ENCODE assay signal across 8 mouse cellular contexts in genomic region chr2:91194624-91195332, GRCm38 (mm10). TPM values are rescaled to one million over a fixed set of nuclear protein-coding genes. Genes with fewer than 3 reads are reported as not detected.
DNase-seq lines count a peak whose midpoint lies in the region; ATAC-seq and TF ChIP-seq lines count a peak whose summit lies in the region.

No protein-coding gene starts in this region.

- in situ Hi-C loops in ES-E14 (cut with MboI; ENCODE audit: low sequenced_read_pairs in 2 of 2, unreplicated experiment in 2 of 2) = no loop called here

- H3K4me1 ChIP-seq in ES-E14 (ENCODE audit: control insufficient read depth in 2 of 2, insufficient read depth in 2 of 2, low read length in 2 of 2, poor library complexity in 1 of 2) = peaks cover 0 to 1% of the 10 kb centered on the region in 2 experiments; a peak in 1 of 4 replicates
- H3K4me1 ChIP-seq in embryonic fibroblast, embryonic 13.5 days (ENCODE audit: control insufficient read depth, insufficient read depth, low read length) = no peaks in the 10 kb centered on the region
- H3K4me1 ChIP-seq in heart, embryonic 14.5 days (ENCODE audit: control insufficient read depth in 2 of 2, insufficient read depth in 2 of 2, low read length in 2 of 2) = peaks cover 4 to 6% of the 10 kb centered on the region in 2 experiments; a peak in 3 of 4 replicates
- peaks cover 2% of the 10 kb centered on the region; the same call in 1 of the 2 replicates for H3K4me1 ChIP-seq in kidney, postnatal 0 days (replicated peaks; ENCODE audit: insufficient read depth, low read length)

- no peak overlapping the region for H3K27ac ChIP-seq in ES-E14 (ENCODE audit: insufficient read depth, low read depth, low read length, poor library complexity, severe bottlenecking)
- H3K27ac ChIP-seq in embryonic fibroblast, embryonic 13.5 days (ENCODE audit: insufficient read depth, low read length) = no peak overlapping the region
- peak overlapping the region in 1 of 2 experiments; percentile 63; a peak in 2 of 4 replicates for H3K27ac ChIP-seq in heart, embryonic 14.5 days (replicated peaks in 1 of 2; ENCODE audit: control insufficient read depth in 1 of 2, insufficient read depth in 1 of 2, low read depth in 2 of 2, low read length in 2 of 2)
- H3K27ac ChIP-seq in kidney, postnatal 0 days = peak overlapping the region; percentile 65

- peak; percentile 28; the same call in 1 of the 2 replicates for TF ChIP-seq POLR2A in embryonic fibroblast, embryonic 13.5 days (IDR thresholded peaks at IDR 0.05; ENCODE audit: low read depth, low read length)

- peak; percentile 29 for DNase-seq in ES-E14 (ENCODE audit: low read depth, low spot score)
- DNase-seq in adrenal gland, postnatal 36 days = peak; percentile 87 to 90
- peak; percentile 85 for DNase-seq in kidney, postnatal 0 days (ENCODE audit: low spot score)
- peak; percentile 90 to 95 for DNase-seq in lung, postnatal 4 days
- DNase-seq in skeletal muscle tissue, adult 2 months (ENCODE audit: low read depth, low spot score) = peak; percentile 84
- no peak for DNase-seq in left cerebral cortex, adult 18-20 months (ENCODE audit: low spot score in 2 of 2)

- H3K36me3 ChIP-seq in ES-E14 (ENCODE audit: control insufficient read depth, insufficient read depth, low read length, poor library complexity, severe bottlenecking) = no peaks in the 10 kb centered on the region
- no peaks in the 10 kb centered on the region for H3K36me3 ChIP-seq in heart, embryonic 14.5 days (ENCODE audit: control insufficient read depth, insufficient read depth, low read length)
- no peaks in the 10 kb centered on the region for H3K36me3 ChIP-seq in kidney, postnatal 0 days (ENCODE audit: insufficient read depth, low read length)

- peak overlapping the region; percentile 54 for H3K9ac ChIP-seq in ES-E14 (ENCODE audit: insufficient read depth, low read depth, low read length, poor library complexity, severe bottlenecking)
- H3K9ac ChIP-seq in heart, embryonic 14.5 days (ENCODE audit: low read length) = peak overlapping the region; percentile 71
- peak overlapping the region; percentile 54 for H3K9ac ChIP-seq in kidney, postnatal 0 days (ENCODE audit: low read depth, low read length)

- ATAC-seq in heart, embryonic 14.5 days (ENCODE audit: insufficient number of reproducible peaks, insufficient read depth, low FRiP score, low read depth) = peak; percentile 77
- ATAC-seq in kidney, postnatal 0 days (replicated peaks; ENCODE audit: low FRiP score, low read depth) = peak; percentile 89

- TF ChIP-seq CTCF in embryonic fibroblast, embryonic 13.5 days (IDR thresholded peaks at IDR 0.05; ENCODE audit: borderline replicate concordance, insufficient read depth, low read length) = peak; percentile 59
- TF ChIP-seq CTCF in kidney, postnatal 0 days (IDR thresholded peaks at IDR 0.05; ENCODE audit: low read depth) = peak; percentile 89

- H3K4me3 ChIP-seq in ES-E14 (ENCODE audit: insufficient read depth in 1 of 2, low read depth in 1 of 2, low read length in 2 of 2, poor library complexity in 1 of 2, severe bottlenecking in 1 of 2) = peak overlapping the region; percentile 54 to 57
- peak overlapping the region; percentile 2; the same call in 1 of the 2 replicates for H3K4me3 ChIP-seq in embryonic fibroblast, embryonic 13.5 days (ENCODE audit: insufficient read depth, low read length)
- peak overlapping the region; percentile 36 to 40 for H3K4me3 ChIP-seq in heart, embryonic 14.5 days (ENCODE audit: control insufficient read depth in 1 of 2, insufficient read depth in 1 of 2, low read depth in 1 of 2, low read length in 2 of 2)
- H3K4me3 ChIP-seq in kidney, postnatal 0 days (replicated peaks; ENCODE audit: low read depth, low read length) = peak overlapping the region; percentile 30

- no peaks in the 10 kb centered on the region for H3K9me3 ChIP-seq in ES-E14 (ENCODE audit: control insufficient read depth, insufficient read depth, low read depth, low read length)
- H3K9me3 ChIP-seq in heart, embryonic 14.5 days (ENCODE audit: control insufficient read depth, low read length) = no peaks in the 10 kb centered on the region
- H3K9me3 ChIP-seq in kidney, postnatal 0 days (replicated peaks; ENCODE audit: low read length) = no peaks in the 10 kb centered on the region

- 1% methylated on average over 27 of the region's 27 CpGs for WGBS in heart, embryonic 14.5 days
- under 1% methylated on average over 27 of the region's 27 CpGs for WGBS in kidney, postnatal 0 days

- no peaks in the 10 kb centered on the region for H3K27me3 ChIP-seq in heart, embryonic 14.5 days (ENCODE audit: control insufficient read depth, insufficient read depth, low read length)
- no peaks in the 10 kb centered on the region for H3K27me3 ChIP-seq in kidney, postnatal 0 days (ENCODE audit: insufficient read depth, low read length)

- H3K4me2 ChIP-seq in heart, embryonic 14.5 days (ENCODE audit: low read length) = peak overlapping the region; percentile 88
- H3K4me2 ChIP-seq in kidney, postnatal 0 days (ENCODE audit: low read length) = peak overlapping the region; percentile 74

TF ChIP-seq in ES-E14, 5 proteins besides CTCF, POLR2A, EP300 and RAD21:
- TF ChIP-seq MAFK (IDR thresholded peaks at IDR 0.05; ENCODE audit: insufficient read depth, low read depth, low read length) (no peak), ZC3H11A (IDR thresholded peaks at IDR 0.05; ENCODE audit: borderline replicate concordance, low read depth, low read length) (peak; percentile 22; the same call in 1 of the 2 replicates)

RNA-seq across cellular contexts. Expression of gene Nr1h3, which starts 7.9 kb away (rescaled TPM):
- 0.90 and 1.4 TPM in 2 replicates for total RNA-seq in ES-E14 (2012; rRNA removed)
- total RNA-seq in adrenal gland, postnatal 36 days (2021) = 10 to 100 TPM; 26.2 to 34.3 TPM
- 1.5 and 1.6 TPM in 2 replicates for polyA plus RNA-seq in embryonic fibroblast, embryonic 13.5 days (2011; ENCODE audit: insufficient read length, low read depth, missing spikeins)
- 2.2 and 2.6 TPM in 2 replicates for polyA plus RNA-seq in heart, embryonic 14.5 days (2014; fragmentation: Nextera tagmentation; extraction: Ambion mirVana)
- 4.1 and 4.4 TPM in 2 replicates for polyA plus RNA-seq in kidney, postnatal 0 days (2015; fragmentation: Nextera tagmentation; extraction: Ambion mirVana)
- 1 to 10 TPM; 3.5 to 3.6 TPM for total RNA-seq in left cerebral cortex, adult 18-20 months (2021)

RNA-seq across cellular contexts. Expression of gene Acp2, which starts 7.9 kb away (rescaled TPM):
- 12.9 and 19.6 TPM in 2 replicates for total RNA-seq in ES-E14 (2012; rRNA removed)
- 10 to 100 TPM; 47.8 to 47.9 TPM for total RNA-seq in adrenal gland, postnatal 36 days (2021)
- 51.2 and 54.9 TPM in 2 replicates for polyA plus RNA-seq in embryonic fibroblast, embryonic 13.5 days (2011; ENCODE audit: insufficient read length, low read depth, missing spikeins)
- polyA plus RNA-seq in heart, embryonic 14.5 days (2014; fragmentation: Nextera tagmentation; extraction: Ambion mirVana) = 21.9 and 22.7 TPM in 2 replicates
- polyA plus RNA-seq in kidney, postnatal 0 days (2015; fragmentation: Nextera tagmentation; extraction: Ambion mirVana) = 22.4 and 22.5 TPM in 2 replicates
- 10 to 100 TPM; 49.5 TPM for total RNA-seq in left cerebral cortex, adult 18-20 months (2021)

RNA-seq across cellular contexts. Expression of gene Madd, which starts 11.1 kb away (rescaled TPM):
- total RNA-seq in ES-E14 (2012; rRNA removed) = 6.7 and 7.8 TPM in 2 replicates
- total RNA-seq in adrenal gland, postnatal 36 days (2021) = 10 to 100 TPM; 18.4 to 26.1 TPM
- polyA plus RNA-seq in embryonic fibroblast, embryonic 13.5 days (2011; ENCODE audit: insufficient read length, low read depth, missing spikeins) = 5.4 and 6.3 TPM in 2 replicates
- 5.2 and 5.3 TPM in 2 replicates for polyA plus RNA-seq in heart, embryonic 14.5 days (2014; fragmentation: Nextera tagmentation; extraction: Ambion mirVana)
- polyA plus RNA-seq in kidney, postnatal 0 days (2015; fragmentation: Nextera tagmentation; extraction: Ambion mirVana) = 4.2 TPM in 2 replicates
- total RNA-seq in left cerebral cortex, adult 18-20 months (2021) = 100 to 1,000 TPM; 222 to 228 TPM

RNA-seq across cellular contexts. Expression of gene Ddb2, which starts 42.0 kb away (rescaled TPM):
- total RNA-seq in ES-E14 (2012; rRNA removed) = 10.4 and 11.0 TPM in 2 replicates
- total RNA-seq in adrenal gland, postnatal 36 days (2021) = 10 to 100 TPM in 1 of 2 experiments, 1 to 10 TPM in 1; 8.8 to 10.5 TPM
- 5.6 and 8.4 TPM in 2 replicates for polyA plus RNA-seq in embryonic fibroblast, embryonic 13.5 days (2011; ENCODE audit: insufficient read length, low read depth, missing spikeins)
- polyA plus RNA-seq in heart, embryonic 14.5 days (2014; fragmentation: Nextera tagmentation; extraction: Ambion mirVana) = 7.0 and 8.3 TPM in 2 replicates
- polyA plus RNA-seq in kidney, postnatal 0 days (2015; fragmentation: Nextera tagmentation; extraction: Ambion mirVana) = 13.6 and 15.5 TPM in 2 replicates
- total RNA-seq in left cerebral cortex, adult 18-20 months (2021) = 10 to 100 TPM; 10.9 to 13.5 TPM

Comparison
In these comparisons a context has a peak if more than half of its experiments do, and no peak if none do; other contexts are left out.
1. DNase-seq: peak in ES-E14 (single experiment), adrenal gland, postnatal 36 days (2 of 2), kidney, postnatal 0 days (single experiment), lung, postnatal 4 days (2 of 2) and skeletal muscle tissue, adult 2 months (single experiment); none in left cerebral cortex, adult 18-20 months (0 of 2).
2. H3K4me3 ChIP-seq: peak in every context shown above with its lines; median percentile 56 in ES-E14; 38 in heart, embryonic 14.5 days; 30 in kidney, postnatal 0 days; 2 in embryonic fibroblast, embryonic 13.5 days.
3. RNA of gene Nr1h3, which starts 7.9 kb away (total RNA-seq): 26.2 to 34.3 TPM in adrenal gland, postnatal 36 days; 3.5 to 3.6 TPM in left cerebral cortex, adult 18-20 months and 0.90 to 1.4 TPM in ES-E14; every median in the first group is over 4 times any median in the second.
4. RNA of gene Madd, which starts 11.1 kb away (total RNA-seq): 222 to 228 TPM in left cerebral cortex, adult 18-20 months; 18.4 to 26.1 TPM in adrenal gland, postnatal 36 days and 6.7 to 7.8 TPM in ES-E14; every median in the first group is over 4 times any median in the second.
5. Peak in every context shown above with its lines, with median percentiles within 50 percentile points of each other: H3K9ac ChIP-seq.